ENCODE assay signal across 6 mouse cellular contexts in the genomic region with DNA sequence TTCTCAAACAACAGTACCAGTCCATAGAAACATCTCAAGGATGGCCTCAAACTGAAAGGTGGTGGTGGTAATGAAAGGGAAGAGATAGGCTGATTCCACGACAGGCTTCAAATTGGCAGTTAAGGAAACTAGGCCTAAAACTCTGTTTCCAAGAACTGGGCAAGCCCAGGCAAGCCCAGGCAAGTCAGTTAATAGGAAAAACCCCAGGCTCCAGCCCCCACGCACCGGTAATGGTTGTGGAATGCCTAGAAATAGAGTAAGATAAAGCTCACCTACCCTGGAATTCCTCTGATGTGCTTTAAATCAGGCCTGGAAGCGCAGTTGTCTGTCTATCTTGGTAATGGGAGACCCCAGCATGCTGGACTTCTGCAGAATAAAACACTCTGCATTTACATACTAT.
"Had no signal": no experiment of that assay in that cellular context is flagged by ENCODE, and none has a peak within 500 bp of the region (broad histone marks: within the 10 kb centered on the region; RNA-seq: fewer than 3 reads in every experiment).

No protein-coding gene starts in this region.

- H3K4me2 ChIP-seq: limb, embryonic 15.5 days; neural tube, embryonic 15.5 days had no signal

- H3K36me3 ChIP-seq: limb, embryonic 15.5 days; midbrain, embryonic 10.5 days; neural tube, embryonic 15.5 days had no signal

- H3K9ac ChIP-seq: limb, embryonic 15.5 days; liver, embryonic 14.5 days; neural tube, embryonic 15.5 days had no signal

- H3K27ac ChIP-seq: left cerebral cortex, adult 2 months; limb, embryonic 15.5 days; liver, embryonic 14.5 days; midbrain, embryonic 10.5 days; neural tube, embryonic 15.5 days had no signal

- H3K9me3 ChIP-seq: limb, embryonic 15.5 days; midbrain, embryonic 10.5 days; neural tube, embryonic 15.5 days had no signal

- H3K4me1 ChIP-seq: limb, embryonic 15.5 days; midbrain, embryonic 10.5 days; neural tube, embryonic 15.5 days had no signal

- H3K27me3 ChIP-seq: limb, embryonic 15.5 days; neural tube, embryonic 15.5 days had no signal

- H3K4me3 ChIP-seq: left cerebral cortex, adult 2 months; limb, embryonic 15.5 days; midbrain, embryonic 10.5 days; myocyte; neural tube, embryonic 15.5 days had no signal
